Mouse (Mus musculus): ENCODE measurements at regions not wholly inside any gene's neighbourhood (a gene's known extent, or its start where the extent isn't known, plus 50 kb on each side); places are given as distances from the start of the nearest gene placed in this dataset.

DNA sequence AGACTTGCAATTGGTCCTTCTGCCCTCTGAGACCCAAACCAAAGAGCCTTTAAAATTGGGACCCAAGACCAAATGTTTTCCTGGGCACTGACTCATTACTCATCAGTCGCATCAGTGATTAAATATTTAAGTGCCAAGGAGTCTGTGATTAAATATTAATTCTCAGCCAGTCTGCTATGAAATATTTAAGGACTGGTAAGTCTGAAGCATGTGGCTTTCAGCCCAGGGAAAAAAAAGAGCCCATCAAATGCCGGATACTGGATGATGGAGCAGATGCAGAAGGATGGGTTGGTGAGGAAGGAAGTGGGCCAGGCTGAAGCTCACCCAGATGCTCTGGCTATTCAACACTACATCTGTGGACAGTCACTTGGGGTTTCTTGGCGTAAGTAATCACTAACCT is 192.0 kb downstream of the Mycn start:
- TF ChIP-seq CTCF (IDR thresholded peaks at IDR 0.05), result no peak
- Histone ChIP-seq H3K4me2 (ENCODE audit: low read depth, low read length, poor library complexity, severe bottlenecking) (no peak overlapping the region), H3K4me1 (ENCODE audit: insufficient read depth, low read length) (no peaks in the 10 kb centered on the region), H3K27me3 (ENCODE audit: insufficient read depth, low read length) (no peaks in the 10 kb centered on the region), H3K4me3 (ENCODE audit: low read depth, low read length) (no peak overlapping the region), H3K9me3 (ENCODE audit: low read length) (no peaks in the 10 kb centered on the region), H3K9ac (replicated peaks; ENCODE audit: low read length, poor library complexity, severe bottlenecking) (no peak overlapping the region), H3K36me3 (ENCODE audit: insufficient read depth, low read length) (no peaks in the 10 kb centered on the region), H3K27ac (ENCODE audit: low read depth, low read length) (no peak overlapping the region)
- 70% methylated on average over 3 of the region's 3 CpGs for WGBS
- no peak for ATAC-seq (ENCODE audit: low FRiP score)
- DNase-seq (ENCODE audit: low spot score), result no peak

DNA sequence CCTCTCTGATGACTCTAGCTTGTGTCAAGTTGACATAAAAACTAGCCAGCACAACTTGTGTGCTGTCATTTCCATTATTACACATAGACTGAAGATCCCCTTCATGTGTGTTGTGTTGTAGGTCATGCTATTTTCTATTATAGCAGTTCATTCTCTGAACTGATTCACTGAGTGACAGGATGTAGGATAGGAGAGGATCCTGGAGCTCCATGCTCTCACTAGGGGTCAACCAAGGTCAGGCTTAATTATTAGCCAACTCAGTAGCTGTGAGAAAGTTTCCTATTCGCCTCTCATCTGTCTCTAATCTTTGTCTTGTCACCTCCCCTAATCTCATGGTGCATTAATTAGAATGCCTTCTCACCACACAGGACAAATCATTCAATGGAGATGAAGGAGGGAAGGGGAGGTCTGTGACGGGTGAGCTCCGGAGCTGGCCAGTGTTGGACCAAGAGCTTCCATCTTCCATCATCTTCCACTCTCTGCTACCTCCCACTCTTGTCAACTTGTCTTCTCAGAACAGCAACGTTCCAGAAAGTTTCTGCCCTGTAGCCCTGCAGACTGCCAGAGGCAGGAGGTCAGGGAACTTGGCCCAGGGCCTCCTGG is 194.8 kb downstream of the Mycn start:
- Histone ChIP-seq H3K4me1 (ENCODE audit: insufficient read depth, low read length) (no peaks in the 10 kb centered on the region), H3K36me3 (ENCODE audit: insufficient read depth, low read length) (no peaks in the 10 kb centered on the region), H3K27me3 (ENCODE audit: insufficient read depth, low read length) (no peaks in the 10 kb centered on the region), H3K9me3 (ENCODE audit: low read length) (no peaks in the 10 kb centered on the region), H3K27ac (ENCODE audit: low read depth, low read length) (no peak overlapping the region), H3K9ac (replicated peaks; ENCODE audit: low read length, poor library complexity, severe bottlenecking) (no peak overlapping the region), H3K4me2 (ENCODE audit: low read depth, low read length, poor library complexity, severe bottlenecking) (no peak overlapping the region), H3K4me3 (ENCODE audit: low read depth, low read length) (no peak overlapping the region)
- DNase-seq (ENCODE audit: low spot score), result no peak
- WGBS, result 29% methylated on average over 4 of the region's 4 CpGs
- ATAC-seq (ENCODE audit: low FRiP score), result no peak
- no peak for TF ChIP-seq CTCF (IDR thresholded peaks at IDR 0.05)

DNA sequence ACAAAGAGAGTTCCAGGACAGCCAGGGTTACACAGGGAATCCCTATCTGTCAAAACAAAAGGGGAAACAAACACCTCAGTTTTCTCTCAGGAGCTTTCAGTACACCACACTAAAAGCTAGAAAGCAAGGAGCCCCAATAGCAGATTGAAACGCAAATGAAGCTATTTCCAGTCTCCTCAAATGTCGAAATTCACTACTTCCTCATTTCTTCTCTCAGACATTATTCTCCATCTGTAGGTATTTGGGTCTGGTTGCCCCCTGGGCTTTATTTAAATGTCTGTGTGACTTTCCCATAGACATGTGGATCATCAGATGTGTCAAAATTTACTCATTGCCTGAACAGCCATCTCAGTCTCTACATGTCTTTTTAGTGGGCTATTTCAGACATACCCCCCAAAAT is 197.2 kb downstream of the Mycn start:
- H3K27me3 ChIP-seq (ENCODE audit: insufficient read depth, low read length), result no peaks in the 10 kb centered on the region
- ATAC-seq (ENCODE audit: low FRiP score), result no peak
- TF ChIP-seq CTCF (IDR thresholded peaks at IDR 0.05), result no peak
- H3K27ac ChIP-seq (ENCODE audit: low read depth, low read length), result no peak overlapping the region
- H3K4me2 ChIP-seq (ENCODE audit: low read depth, low read length, poor library complexity, severe bottlenecking), result no peak overlapping the region
- no peak overlapping the region for H3K4me3 ChIP-seq (ENCODE audit: low read depth, low read length)
- no peak overlapping the region for H3K9ac ChIP-seq (replicated peaks; ENCODE audit: low read length, poor library complexity, severe bottlenecking)
- 83% methylated on average over 2 of the region's 2 CpGs for WGBS
- no peaks in the 10 kb centered on the region for H3K9me3 ChIP-seq (ENCODE audit: low read length)
- H3K4me1 ChIP-seq (ENCODE audit: insufficient read depth, low read length), result no peaks in the 10 kb centered on the region
- no peak for DNase-seq (ENCODE audit: low spot score)
- H3K36me3 ChIP-seq (ENCODE audit: insufficient read depth, low read length), result no peaks in the 10 kb centered on the region

DNA sequence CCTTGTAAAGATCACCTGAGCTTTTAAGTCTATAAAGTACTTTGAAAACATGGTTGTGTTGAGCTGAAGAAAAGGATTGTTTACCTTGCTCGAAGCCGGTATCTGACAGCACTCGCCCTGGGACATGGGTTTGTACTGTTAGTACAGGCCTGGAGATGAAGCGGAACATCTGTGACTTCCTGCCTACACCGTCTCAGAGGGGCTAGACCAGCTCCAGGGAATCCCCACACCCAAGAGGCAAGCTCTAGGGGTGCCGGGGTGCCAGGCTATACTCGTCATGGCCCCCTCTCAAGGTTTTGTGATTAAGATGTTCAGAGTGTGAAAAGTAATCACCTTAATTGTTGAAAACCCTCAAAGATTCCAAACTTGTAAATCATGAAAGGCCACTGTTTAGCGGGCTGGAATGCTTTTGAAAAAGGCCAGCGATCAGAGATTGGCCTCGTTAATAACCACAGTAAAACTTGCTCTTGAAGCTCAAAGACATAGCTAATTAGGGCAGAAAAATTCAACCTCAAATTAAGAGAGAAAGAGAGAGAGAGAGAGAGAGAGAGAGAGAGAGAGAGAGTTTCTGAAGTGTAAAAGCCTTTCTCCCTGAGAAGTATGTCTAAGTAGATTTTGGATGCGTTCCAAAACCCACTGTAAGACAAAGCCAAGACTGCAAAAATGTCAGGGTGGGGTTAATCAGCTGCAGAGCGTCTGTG is 202.9 kb downstream of the Mycn start:
- H3K36me3 ChIP-seq (ENCODE audit: insufficient read depth, low read length), result no peaks in the 10 kb centered on the region
- no peak overlapping the region for H3K27ac ChIP-seq (ENCODE audit: low read depth, low read length)
- no peak overlapping the region for H3K9ac ChIP-seq (replicated peaks; ENCODE audit: low read length, poor library complexity, severe bottlenecking)
- H3K27me3 ChIP-seq (ENCODE audit: insufficient read depth, low read length), result no peaks in the 10 kb centered on the region
- WGBS, result 28% methylated on average over 12 of the region's 12 CpGs
- peak; percentile 74 for DNase-seq (ENCODE audit: low spot score)
- H3K4me1 ChIP-seq (ENCODE audit: insufficient read depth, low read length), result peaks cover 13% of the 10 kb centered on the region; the same call in 1 of the 2 replicates
- no peak overlapping the region for H3K4me2 ChIP-seq (ENCODE audit: low read depth, low read length, poor library complexity, severe bottlenecking)
- TF ChIP-seq CTCF (IDR thresholded peaks at IDR 0.05), result no peak
- H3K9me3 ChIP-seq (ENCODE audit: low read length), result no peaks in the 10 kb centered on the region
- no peak overlapping the region for H3K4me3 ChIP-seq (ENCODE audit: low read depth, low read length)
- ATAC-seq (ENCODE audit: low FRiP score), result no peak

DNA sequence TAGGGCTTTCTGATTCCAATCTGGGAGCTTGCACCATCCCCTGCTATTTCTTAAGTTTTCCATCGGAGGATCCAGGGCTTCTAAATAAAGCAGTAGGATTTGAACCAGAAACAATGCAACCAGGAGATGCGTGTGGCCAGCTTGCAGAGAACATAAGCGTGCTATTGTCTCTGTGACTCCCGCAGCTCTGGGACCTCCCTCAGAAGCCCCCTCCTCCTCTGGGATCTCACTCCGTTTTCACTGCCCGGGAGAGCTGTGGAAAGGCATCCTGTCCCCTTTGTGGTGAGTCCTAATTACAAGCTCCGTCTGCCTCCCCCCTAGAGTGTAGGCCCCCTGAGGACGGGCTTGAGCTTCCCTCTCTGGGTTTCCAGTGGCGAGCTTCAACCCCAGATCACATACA is 215.9 kb downstream of the Mycn start:
- WGBS, result 10% methylated on average over 9 of the region's 9 CpGs
- no peak for ATAC-seq (ENCODE audit: low FRiP score)
- Histone ChIP-seq H3K9me3 (ENCODE audit: low read length) (no peaks in the 10 kb centered on the region), H3K27ac (ENCODE audit: low read depth, low read length) (no peak overlapping the region), H3K4me1 (ENCODE audit: insufficient read depth, low read length) (peaks cover 12% of the 10 kb centered on the region; the same call in 1 of the 2 replicates), H3K4me2 (ENCODE audit: low read depth, low read length, poor library complexity, severe bottlenecking) (no peak overlapping the region), H3K9ac (replicated peaks; ENCODE audit: low read length, poor library complexity, severe bottlenecking) (no peak overlapping the region), H3K4me3 (ENCODE audit: low read depth, low read length) (no peak overlapping the region), H3K36me3 (ENCODE audit: insufficient read depth, low read length) (no peaks in the 10 kb centered on the region), H3K27me3 (ENCODE audit: insufficient read depth, low read length) (0 out of 2 replicates have a peak, but pooled peaks cover 7% of the 10 kb centered on the region)
- DNase-seq (ENCODE audit: low spot score), result no peak
- no peak for TF ChIP-seq CTCF (IDR thresholded peaks at IDR 0.05)

DNA sequence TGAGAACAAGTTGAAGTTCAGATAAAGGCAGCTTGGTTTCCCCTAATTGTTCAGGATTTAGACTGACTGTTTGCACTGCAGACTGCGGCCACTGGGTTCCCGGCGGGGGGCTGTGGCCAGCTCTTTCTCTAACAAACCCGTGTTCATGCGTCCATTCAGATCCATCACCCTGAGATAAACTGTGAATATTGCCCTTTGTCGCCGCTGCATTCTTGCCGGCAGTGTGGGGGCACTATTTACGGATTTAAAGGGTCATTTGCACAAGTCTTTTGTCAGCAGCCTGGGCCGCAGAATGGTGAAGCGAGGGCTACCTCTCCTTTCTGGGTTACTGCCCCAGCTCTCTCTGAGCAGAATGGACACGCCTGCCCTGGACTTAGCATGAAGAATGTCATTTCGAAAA is 216.6 kb downstream of the Mycn start:
- H3K36me3 ChIP-seq (ENCODE audit: insufficient read depth, low read length), result no peaks in the 10 kb centered on the region
- H3K27me3 ChIP-seq (ENCODE audit: insufficient read depth, low read length), result 0 out of 2 replicates have a peak, but pooled peaks cover 7% of the 10 kb centered on the region
- no peaks in the 10 kb centered on the region for H3K9me3 ChIP-seq (ENCODE audit: low read length)
- no peak overlapping the region for H3K4me3 ChIP-seq (ENCODE audit: low read depth, low read length)
- no peak; the same call in 1 of the 2 replicates for TF ChIP-seq CTCF (IDR thresholded peaks at IDR 0.05)
- peak; percentile 52 for DNase-seq (ENCODE audit: low spot score)
- WGBS, result 23% methylated on average over 13 of the region's 13 CpGs
- no peak overlapping the region for H3K4me2 ChIP-seq (ENCODE audit: low read depth, low read length, poor library complexity, severe bottlenecking)
- H3K9ac ChIP-seq (replicated peaks; ENCODE audit: low read length, poor library complexity, severe bottlenecking), result no peak overlapping the region
- H3K4me1 ChIP-seq (ENCODE audit: insufficient read depth, low read length), result peaks cover 12% of the 10 kb centered on the region; the same call in 1 of the 2 replicates
- ATAC-seq (ENCODE audit: low FRiP score), result no peak
- H3K27ac ChIP-seq (ENCODE audit: low read depth, low read length), result no peak overlapping the region
